Mouse (Mus musculus) cerebellum, adult 2 months (tissue): ENCODE results near the gene Zfp536.

Source experiments
- CTCF ChIP-seq: fragments of 200-500 bp; IDR thresholded peaks from 2 replicates; pipeline ENCODE4 v1.5.1; 2011; ENCODE audit warnings: low read depth, mild to moderate bottlenecking, control low read depth, low read length, moderate library complexity, borderline replicate concordance; ENCODE audit not compliant: insufficient read depth
- POLR2A ChIP-seq: fragments of 200-500 bp; IDR thresholded peaks from 2 replicates; pipeline ENCODE4 v1.6.1; 2011; ENCODE audit warnings: low read length, control low read depth, borderline replicate concordance; ENCODE audit not compliant: insufficient read depth

- TF ChIP-seq CTCF (no peak), POLR2A (no peak)
Measured at GRCm38 (mm10) chr7:37510933-37511675, 262.3 kb downstream of the Zfp536 start.
